Mouse (Mus musculus): Measurements from ENCODE around the gene Atp6v1e1.

DNA sequence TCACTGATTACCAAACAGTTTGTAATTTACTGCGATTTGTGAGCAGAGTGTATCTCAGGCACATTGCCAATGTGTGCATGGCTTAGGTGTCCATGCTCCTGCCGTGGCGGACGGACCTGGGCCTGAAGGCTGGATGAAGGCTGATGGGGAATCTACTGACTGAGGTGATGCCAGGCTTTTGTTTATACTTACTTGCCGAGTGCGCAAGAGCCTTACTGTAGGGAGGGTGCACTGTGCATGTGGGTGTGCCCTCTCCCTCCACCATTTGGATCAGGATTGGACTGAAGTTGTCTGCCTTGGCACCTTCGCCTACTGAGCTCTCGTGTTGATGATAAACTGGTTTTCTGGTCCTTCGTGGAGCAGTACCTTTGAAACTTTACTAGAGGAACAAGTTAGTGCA is 45.1 kb downstream of the Atp6v1e1 start:
- TF ChIP-seq CTCF (IDR thresholded peaks at IDR 0.05; ENCODE audit: low read depth) (no peak), EP300 (IDR thresholded peaks at IDR 0.05; ENCODE audit: low read depth) (no peak)
